Mouse (Mus musculus) neural tube, embryonic 15.5 days (tissue): ENCODE measurements around the gene Creb3. TPM values are rescaled to one million over a fixed set of nuclear protein-coding genes. Genes with fewer than 3 reads are reported as not detected.
A peak's percentile ranks its signal among the peaks of the same experiment; 100 is the strongest.

Source experiments
- ATAC-seq: fragments of 200-750 bp; cut with Nextera tagmentation; 2 replicates; pipeline ENCODE4 v1.8.0; 2017; ENCODE audit warnings: mild to moderate bottlenecking, moderate TSS enrichment, moderate library complexity; ENCODE audit not compliant: low FRiP score
- H3K27ac ChIP-seq: fragments of 300-500 bp; sonication (generic); replicated peaks from 2 replicates; pipeline ENCODE4 v1.5.1; 2015; ENCODE audit warnings: mild to moderate bottlenecking, inconsistent platforms
- H3K27me3 ChIP-seq: fragments of 300-500 bp; sonication (generic); replicated peaks from 2 replicates; pipeline ENCODE4 v1.6.1; 2015; ENCODE audit warnings: inconsistent platforms
- H3K36me3 ChIP-seq: fragments of 300-500 bp; sonication (generic); 2 replicates; pipeline ENCODE4 v1.6.1; 2015; ENCODE audit warnings: inconsistent platforms
- H3K4me1 ChIP-seq: fragments of 300-500 bp; sonication (generic); 2 replicates; pipeline ENCODE4 v1.6.1; 2015; ENCODE audit warnings: inconsistent platforms
- H3K4me2 ChIP-seq: fragments of 300-500 bp; sonication (generic); 2 replicates; pipeline ENCODE4 v1.6.1; 2015; ENCODE audit warnings: inconsistent platforms, mild to moderate bottlenecking, moderate library complexity
- H3K4me3 ChIP-seq: fragments of 300-500 bp; sonication (generic); replicated peaks from 2 replicates; pipeline ENCODE4 v1.5.1; 2015; ENCODE audit warnings: mild to moderate bottlenecking, inconsistent platforms
- H3K9ac ChIP-seq: fragments of 300-500 bp; sonication (generic); replicated peaks from 2 replicates; pipeline ENCODE4 v1.6.1; 2015; ENCODE audit warnings: mild to moderate bottlenecking, inconsistent platforms
- H3K9me3 ChIP-seq: fragments of 300-500 bp; sonication (generic); replicated peaks from 2 replicates; pipeline ENCODE4 v1.6.1; 2016; ENCODE audit warnings: inconsistent platforms
- WGBS: fragments of 180-500 bp; shearing (Covaris S2); methylation state at CpG from one replicate; pipeline ENCODE4 v1.1.7; 2015; ENCODE audit warnings: mixed read lengths; 5-methylcytosine and 5-hydroxymethylcytosine counted together
- polyA plus RNA-seq: library from polyadenylated mRNA; unstranded; fragments of >200 nt; fragmentation: Nextera tagmentation; extraction: Ambion mirVana; gene quantifications from 2 replicates; pipeline ENCODE4 v1.2.1, GENCODE M21; 2015

Gene Creb3
- polyA plus RNA-seq, 1 experiment from 2014 or later = 82.0 TPM

DNA sequence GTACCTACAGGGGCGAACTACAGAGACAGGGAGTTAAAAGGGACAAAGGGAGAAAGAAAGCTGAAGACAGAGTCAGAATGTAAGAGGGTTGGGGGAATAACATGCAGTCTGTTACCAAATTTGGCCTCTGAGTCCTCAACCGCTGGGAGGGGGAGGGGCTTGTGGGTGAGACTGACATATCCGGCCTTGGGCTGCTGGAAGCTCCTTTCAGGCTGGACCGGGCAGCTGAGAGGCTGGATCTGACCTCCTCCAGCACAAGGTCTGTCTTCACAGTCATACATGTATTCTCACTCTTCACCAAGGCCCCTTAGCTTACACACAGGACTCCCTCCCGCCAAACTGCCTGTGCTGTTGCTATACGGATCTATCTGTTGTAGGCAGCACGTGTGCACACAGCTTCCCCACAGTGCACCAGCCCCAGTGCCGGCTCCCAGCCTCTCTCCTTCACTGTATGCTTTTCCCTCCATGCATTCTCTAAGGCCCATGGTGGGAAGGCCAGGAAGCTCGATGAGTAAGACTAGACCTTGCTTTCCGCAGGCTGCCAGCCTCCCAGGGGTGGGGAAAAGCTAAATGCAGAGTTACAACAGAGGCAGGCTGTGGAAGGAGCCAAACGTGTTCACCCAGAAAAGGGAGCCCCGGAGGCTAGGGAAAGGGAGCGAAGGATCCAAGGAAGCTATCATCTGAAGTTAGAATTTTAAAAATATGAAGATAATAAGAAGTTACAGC, 3.3 kb upstream of the Creb3 start:
- no peaks in the 10 kb centered on the region for H3K9me3 ChIP-seq
- H3K4me1 ChIP-seq = peaks cover 47% of the 10 kb centered on the region
- H3K36me3 ChIP-seq = peaks cover 32% of the 10 kb centered on the region
- no peaks in the 10 kb centered on the region for H3K27me3 ChIP-seq
- no peak for ATAC-seq
- H3K27ac ChIP-seq = peak overlapping the region; percentile 38; the same call in 1 of the 2 replicates
- 27% methylated on average over 13 of the region's 13 CpGs for WGBS
- H3K4me2 ChIP-seq = peak overlapping the region; percentile 32
- peak overlapping the region; percentile 38 for H3K9ac ChIP-seq
- H3K4me3 ChIP-seq = no peak overlapping the region; the same call in 1 of the 2 replicates

DNA sequence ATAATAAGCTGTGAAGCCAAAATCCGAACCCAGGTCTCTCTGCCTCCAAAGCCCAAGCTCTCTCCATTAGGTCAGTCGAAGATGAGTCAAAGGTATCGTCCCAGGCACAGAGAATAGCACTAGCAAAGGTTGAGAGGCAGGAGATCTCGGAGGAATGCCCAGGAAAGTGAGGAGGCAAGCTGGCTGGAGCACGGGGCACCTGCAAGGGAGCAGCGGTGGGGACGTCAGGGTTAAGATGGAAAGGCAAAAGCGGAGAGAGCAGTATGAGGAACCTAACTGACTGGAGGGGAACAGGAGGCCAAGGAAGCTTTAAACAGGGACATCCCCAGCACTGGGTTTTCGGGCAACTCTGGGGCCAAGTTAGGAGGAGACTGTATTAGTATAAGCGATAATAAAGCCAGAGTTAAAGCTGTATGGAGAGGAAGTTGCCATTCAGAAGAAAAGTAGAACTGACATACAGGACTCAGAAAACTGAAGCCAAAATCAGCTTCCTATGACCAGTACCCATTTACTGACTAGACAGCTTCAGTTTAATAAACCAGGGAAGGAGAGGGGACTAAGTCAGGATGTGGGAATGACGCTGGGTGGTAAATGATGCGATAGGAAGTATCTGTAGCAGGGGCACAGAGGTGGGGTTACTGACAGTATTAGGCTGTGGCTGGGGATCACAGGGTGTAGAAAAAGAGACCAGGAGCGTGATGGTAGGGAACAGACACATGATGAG, 2.5 kb upstream of the Creb3 start:
- Histone ChIP-seq H3K27ac (no peak overlapping the region), H3K9me3 (no peaks in the 10 kb centered on the region), H3K4me3 (peak overlapping the region; percentile 89; the same call in 1 of the 2 replicates), H3K27me3 (no peaks in the 10 kb centered on the region), H3K4me2 (peak overlapping the region; percentile 90), H3K36me3 (peaks cover 28% of the 10 kb centered on the region), H3K9ac (peak overlapping the region; percentile 26; the same call in 1 of the 2 replicates), H3K4me1 (peaks cover 52% of the 10 kb centered on the region)
- no peak for ATAC-seq
- WGBS = 78% methylated on average over 13 of the region's 13 CpGs

DNA sequence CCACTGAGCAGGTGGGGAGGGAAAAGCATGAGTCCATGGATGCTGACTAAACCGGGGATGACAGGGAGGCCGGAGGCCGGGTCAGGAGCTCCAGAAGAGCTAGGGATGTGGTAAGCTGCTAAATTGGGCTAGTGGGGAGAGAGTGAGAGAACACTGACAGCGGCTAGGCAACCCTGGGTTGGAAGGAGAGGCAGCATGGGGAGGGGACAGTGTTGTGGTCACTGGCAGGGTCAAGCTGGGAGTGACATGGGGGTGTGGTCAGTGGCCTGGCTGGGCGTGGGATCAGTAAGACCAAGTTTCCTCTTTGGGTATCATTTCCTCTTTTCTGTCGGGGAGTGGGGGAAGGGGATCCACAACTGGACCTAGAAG, 1.9 kb upstream of the Creb3 start:
- 44% methylated on average over 6 of the region's 6 CpGs for WGBS
- Histone ChIP-seq H3K4me1 (peaks cover 52% of the 10 kb centered on the region), H3K4me3 (peak overlapping the region; percentile 89), H3K27me3 (no peaks in the 10 kb centered on the region), H3K27ac (no peak overlapping the region), H3K9ac (peak overlapping the region; percentile 26; the same call in 1 of the 2 replicates), H3K36me3 (peaks cover 28% of the 10 kb centered on the region), H3K4me2 (peak overlapping the region; percentile 90), H3K9me3 (no peaks in the 10 kb centered on the region)
- ATAC-seq = no peak

DNA sequence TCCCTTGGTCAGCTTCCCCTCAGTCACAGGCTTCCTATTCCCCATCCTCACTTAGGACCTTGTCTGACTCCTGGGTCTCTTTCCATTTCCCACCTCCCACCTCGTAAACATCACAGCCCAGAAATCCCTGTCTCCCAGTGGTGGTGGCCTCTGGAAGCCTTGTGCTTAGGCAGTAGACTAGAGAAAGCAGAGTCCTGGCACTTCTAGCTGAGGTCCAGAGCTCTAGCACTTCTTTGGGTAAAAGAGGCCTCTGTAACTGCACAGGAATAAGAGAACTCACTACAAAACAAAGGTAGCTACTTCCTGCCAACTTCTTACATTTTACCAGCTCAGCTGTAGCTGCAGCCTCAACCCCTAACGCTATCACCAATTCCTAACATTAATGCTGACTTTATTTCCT, 1.2 kb upstream of the Creb3 start:
- WGBS = 37% methylated on average over 2 of the region's 2 CpGs
- peaks cover 52% of the 10 kb centered on the region for H3K4me1 ChIP-seq
- H3K9ac ChIP-seq = peak overlapping the region; percentile 93
- peak overlapping the region; percentile 89 for H3K4me3 ChIP-seq
- no peak overlapping the region for H3K27ac ChIP-seq
- H3K36me3 ChIP-seq = peaks cover 28% of the 10 kb centered on the region
- peak overlapping the region; percentile 90 for H3K4me2 ChIP-seq
- H3K9me3 ChIP-seq = no peaks in the 10 kb centered on the region
- H3K27me3 ChIP-seq = no peaks in the 10 kb centered on the region
- no peak for ATAC-seq

DNA sequence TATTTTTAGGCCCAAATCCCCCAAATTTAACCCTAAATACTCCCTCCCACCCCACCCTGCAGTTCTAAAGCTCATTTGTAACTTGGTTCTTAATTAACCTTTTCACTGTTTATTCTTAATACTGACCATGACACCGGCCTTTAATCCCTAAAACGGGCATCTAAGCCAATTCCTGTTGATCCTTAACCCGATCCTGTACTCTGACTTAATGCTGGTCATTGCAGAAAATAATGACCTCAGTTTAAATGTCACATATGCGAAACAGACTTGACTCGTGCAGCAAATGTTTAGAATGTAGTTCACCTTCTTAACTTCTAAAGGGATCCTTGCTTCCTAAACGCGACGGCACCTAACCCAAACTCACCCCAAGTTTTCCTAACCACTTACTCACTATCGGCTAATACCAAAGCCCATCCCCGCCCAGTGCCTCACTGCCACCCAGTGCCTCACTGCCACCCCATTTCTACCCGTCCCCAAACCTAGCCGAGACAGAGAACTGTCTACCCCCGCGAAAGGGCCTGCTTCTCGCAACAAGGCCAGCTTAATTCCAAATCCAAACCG, 616 bp upstream of the Creb3 start:
- peak overlapping the region; percentile 89 for H3K4me3 ChIP-seq
- H3K27ac ChIP-seq = peak overlapping the region; percentile 99
- 3% methylated on average over 16 of the region's 16 CpGs for WGBS
- H3K4me1 ChIP-seq = peaks cover 52% of the 10 kb centered on the region
- H3K9me3 ChIP-seq = no peaks in the 10 kb centered on the region
- peaks cover 28% of the 10 kb centered on the region for H3K36me3 ChIP-seq
- H3K27me3 ChIP-seq = no peaks in the 10 kb centered on the region
- peak overlapping the region; percentile 90 for H3K4me2 ChIP-seq
- peak; percentile 48; the same call in 1 of the 2 replicates for ATAC-seq
- H3K9ac ChIP-seq = peak overlapping the region; percentile 93

DNA sequence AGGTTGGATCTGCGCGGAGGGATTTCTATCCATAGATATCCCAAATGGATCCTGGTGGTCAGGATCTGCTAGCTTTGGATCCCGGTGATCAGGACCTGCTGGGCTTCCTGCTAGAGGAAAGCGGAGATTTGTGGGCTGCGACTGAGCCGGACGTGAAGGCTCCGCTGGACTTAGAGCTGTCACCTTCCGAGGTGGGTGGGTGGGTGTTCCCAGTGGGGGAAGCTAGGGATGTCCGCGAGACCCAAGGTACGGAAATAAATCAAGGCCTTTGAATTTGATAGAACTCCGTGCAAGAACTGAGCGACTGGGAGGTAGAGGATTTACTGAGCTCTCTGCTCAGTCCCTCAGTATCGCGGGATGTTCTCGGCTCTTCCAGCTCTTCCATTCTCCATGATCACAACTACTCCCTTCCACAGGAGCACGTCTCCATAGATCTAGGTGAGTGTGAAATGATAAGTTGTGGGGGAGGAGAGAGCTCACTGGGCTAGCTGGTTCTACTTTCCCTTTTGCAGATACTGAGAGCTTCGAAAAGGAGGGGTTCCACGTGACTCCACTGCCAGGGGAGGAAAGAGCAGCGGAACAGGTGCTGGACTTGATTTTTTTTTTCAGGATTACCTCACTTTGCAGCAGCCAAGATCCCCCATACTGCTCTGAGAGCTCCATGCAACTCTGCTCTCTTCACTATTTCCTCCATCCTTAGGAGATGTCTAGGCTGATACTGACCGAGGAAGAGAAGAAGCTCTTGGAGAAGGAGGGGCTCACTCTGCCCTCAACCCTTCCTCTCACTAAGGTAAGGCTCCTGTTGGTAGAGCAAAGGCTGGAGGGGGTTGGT, 853 bp downstream of the Creb3 start:
- H3K27me3 ChIP-seq = no peaks in the 10 kb centered on the region
- ATAC-seq = peak; percentile 28
- 7% methylated on average over 22 of the region's 22 CpGs for WGBS
- peak overlapping the region; percentile 89 for H3K4me3 ChIP-seq
- H3K9me3 ChIP-seq = no peaks in the 10 kb centered on the region
- H3K9ac ChIP-seq = peak overlapping the region; percentile 93
- H3K4me2 ChIP-seq = peak overlapping the region; percentile 90
- peaks cover 41% of the 10 kb centered on the region for H3K36me3 ChIP-seq
- H3K4me1 ChIP-seq = peaks cover 51% of the 10 kb centered on the region
- H3K27ac ChIP-seq = peak overlapping the region; percentile 99

DNA sequence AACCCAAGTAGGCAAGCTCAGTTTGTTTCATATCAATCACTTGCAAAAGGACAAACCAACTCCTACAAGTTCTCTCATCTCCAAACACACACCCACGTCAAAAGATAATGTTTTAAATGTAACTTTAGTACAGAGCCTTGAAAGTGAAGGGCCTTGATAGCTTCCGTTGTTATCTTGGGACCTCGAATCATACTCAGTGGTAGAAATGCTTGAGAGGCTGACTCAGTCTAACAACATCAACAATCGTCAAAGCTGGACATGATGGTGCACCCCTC, 1.4 kb downstream of the Creb3 start:
- H3K36me3 ChIP-seq = peaks cover 46% of the 10 kb centered on the region

DNA sequence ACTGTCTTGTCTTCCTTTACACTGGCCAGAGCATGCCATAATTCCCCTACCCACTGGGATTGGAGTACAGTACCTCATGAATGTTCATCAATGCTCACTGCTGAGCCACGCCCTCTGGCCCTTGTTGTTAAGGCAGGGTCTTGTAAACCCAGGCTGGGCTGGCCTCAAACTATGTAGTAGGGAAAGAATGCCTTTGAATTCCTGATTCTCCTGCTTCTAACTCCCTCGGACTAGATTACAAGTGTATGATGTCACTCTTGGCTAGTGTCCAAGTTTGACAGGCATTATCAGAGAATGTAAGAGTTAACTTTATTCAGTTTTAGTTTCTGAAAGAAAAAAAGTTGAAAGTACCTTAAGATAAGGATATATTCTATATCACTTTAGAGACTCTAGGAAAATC, 2.1 kb downstream of the Creb3 start:
- H3K27ac ChIP-seq = no peak overlapping the region
- no peaks in the 10 kb centered on the region for H3K9me3 ChIP-seq
- peaks cover 38% of the 10 kb centered on the region for H3K4me1 ChIP-seq
- ATAC-seq = no peak
- no peaks in the 10 kb centered on the region for H3K27me3 ChIP-seq
- H3K9ac ChIP-seq = no peak overlapping the region
- H3K36me3 ChIP-seq = peaks cover 53% of the 10 kb centered on the region
- WGBS = 50% methylated on average over 2 of the region's 2 CpGs
- 0 out of 2 replicates have a peak overlapping the region, but pooled peaks have one; percentile 90 for H3K4me2 ChIP-seq
- no peak overlapping the region for H3K4me3 ChIP-seq

More for the DNA sequence above, 1.4 kb downstream of the Creb3 start:
- H3K27me3 ChIP-seq = no peaks in the 10 kb centered on the region
- no peaks in the 10 kb centered on the region for H3K9me3 ChIP-seq
- no peak overlapping the region for H3K27ac ChIP-seq
- peak overlapping the region; percentile 89 for H3K4me3 ChIP-seq
- H3K9ac ChIP-seq = peak overlapping the region; percentile 93
- 91% methylated on average over 4 of the region's 4 CpGs for WGBS
- H3K4me2 ChIP-seq = peak overlapping the region; percentile 90
- no peak for ATAC-seq
- peaks cover 45% of the 10 kb centered on the region for H3K4me1 ChIP-seq

DNA sequence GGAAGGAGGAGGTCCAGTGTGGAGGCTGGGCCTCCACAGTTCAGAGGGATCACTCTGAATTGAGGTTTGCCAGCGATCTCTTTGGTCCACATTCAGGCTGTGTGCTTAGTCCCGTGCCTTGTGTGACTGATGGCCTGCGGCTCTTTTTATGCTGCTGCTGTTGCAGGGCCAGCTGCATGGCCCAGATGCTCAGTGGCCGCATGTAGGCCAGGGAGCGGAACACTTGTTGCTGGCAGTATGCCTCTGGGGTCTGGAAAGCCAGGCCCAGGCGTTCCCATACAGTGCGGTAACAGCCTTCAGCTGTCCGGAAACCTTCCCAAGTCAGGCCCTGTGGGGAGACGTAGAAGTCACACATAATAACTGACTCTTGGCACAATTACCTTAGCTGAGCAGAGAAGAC, 5.0 kb downstream of the Creb3 start:
- Histone ChIP-seq H3K4me2 (no peak overlapping the region), H3K36me3 (peaks cover 80% of the 10 kb centered on the region), H3K4me3 (no peak overlapping the region), H3K4me1 (peaks cover 14% of the 10 kb centered on the region), H3K9me3 (no peaks in the 10 kb centered on the region), H3K27ac (no peak overlapping the region), H3K27me3 (no peaks in the 10 kb centered on the region), H3K9ac (no peak overlapping the region)
- no peak for ATAC-seq
- WGBS = 93% methylated on average over 9 of the region's 9 CpGs

DNA sequence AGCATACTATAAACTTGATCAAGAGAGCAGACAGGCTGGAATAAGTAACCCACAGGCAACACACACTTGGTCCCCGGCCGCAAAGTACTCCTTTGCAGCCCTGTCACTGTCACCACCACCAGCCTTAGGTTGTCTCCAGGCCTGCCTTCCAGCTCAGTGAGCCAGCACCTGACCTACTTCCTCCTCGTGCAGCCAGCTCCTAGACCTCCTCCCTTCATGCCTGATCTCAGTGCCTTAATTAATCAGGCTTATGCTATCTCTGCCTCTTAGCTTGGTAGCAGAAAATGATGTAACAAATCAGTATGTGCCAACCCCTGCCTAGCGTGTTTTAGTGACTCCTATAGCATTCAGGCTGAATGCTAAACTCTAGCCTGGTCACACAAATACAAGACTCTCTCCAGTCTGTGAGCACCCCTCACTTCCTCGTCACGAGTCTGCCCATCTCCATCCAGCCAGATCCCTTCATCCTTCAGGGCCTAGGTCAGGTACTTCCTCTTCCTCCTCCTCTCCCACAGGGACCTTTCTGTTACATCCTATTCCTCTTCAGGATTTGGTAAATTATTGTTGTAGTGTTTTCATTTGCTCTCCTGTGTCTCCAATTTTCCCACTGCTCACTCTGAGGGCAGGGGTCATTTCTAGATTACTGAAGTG, 9.4 kb downstream of the Creb3 start:
- H3K9ac ChIP-seq = no peak overlapping the region
- no peak overlapping the region for H3K27ac ChIP-seq
- peaks cover 81% of the 10 kb centered on the region for H3K36me3 ChIP-seq
- no peak overlapping the region for H3K4me2 ChIP-seq
- H3K9me3 ChIP-seq = no peaks in the 10 kb centered on the region
- H3K27me3 ChIP-seq = no peaks in the 10 kb centered on the region
- peaks cover 23% of the 10 kb centered on the region for H3K4me1 ChIP-seq
- no peak for ATAC-seq
- no peak overlapping the region for H3K4me3 ChIP-seq
- WGBS = 89% methylated on average over 6 of the region's 6 CpGs

DNA sequence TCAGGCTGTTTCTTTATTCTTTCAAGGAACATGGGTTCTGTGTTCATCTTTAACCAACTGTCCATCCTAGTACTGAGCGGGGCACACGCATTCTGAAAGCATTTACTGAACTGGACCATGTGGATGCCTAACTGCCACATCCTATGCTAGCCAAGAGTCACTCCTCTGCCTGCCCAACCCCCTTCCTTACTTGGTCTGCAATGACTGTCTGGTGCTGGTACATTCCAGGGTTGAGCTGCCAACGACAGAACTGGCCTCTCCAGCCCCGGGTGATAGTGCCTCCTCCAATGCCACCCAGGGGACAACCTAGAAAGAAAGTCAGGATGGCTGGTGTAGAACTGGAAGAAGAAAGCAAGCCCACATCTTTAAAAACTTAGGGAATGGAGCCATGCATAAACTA, 11.4 kb downstream of the Creb3 start:
- no peak for ATAC-seq
- no peak overlapping the region for H3K4me2 ChIP-seq
- WGBS = 92% methylated on average over 4 of the region's 4 CpGs
- H3K27me3 ChIP-seq = no peaks in the 10 kb centered on the region
- no peak overlapping the region for H3K27ac ChIP-seq
- H3K4me1 ChIP-seq = peaks cover 39% of the 10 kb centered on the region
- peaks cover 60% of the 10 kb centered on the region for H3K36me3 ChIP-seq
- no peaks in the 10 kb centered on the region for H3K9me3 ChIP-seq
- no peak overlapping the region for H3K9ac ChIP-seq
- H3K4me3 ChIP-seq = no peak overlapping the region
